Mouse (Mus musculus): ENCODE results near the gene Tshz3. TPM values are rescaled to one million over a fixed set of nuclear protein-coding genes. Genes with fewer than 3 reads are reported as not detected.

Gene Tshz3
- polyA plus RNA-seq (2015; fragmentation: Nextera tagmentation; extraction: Ambion mirVana): 26.4 and 33.7 TPM in 2 replicates

DNA sequence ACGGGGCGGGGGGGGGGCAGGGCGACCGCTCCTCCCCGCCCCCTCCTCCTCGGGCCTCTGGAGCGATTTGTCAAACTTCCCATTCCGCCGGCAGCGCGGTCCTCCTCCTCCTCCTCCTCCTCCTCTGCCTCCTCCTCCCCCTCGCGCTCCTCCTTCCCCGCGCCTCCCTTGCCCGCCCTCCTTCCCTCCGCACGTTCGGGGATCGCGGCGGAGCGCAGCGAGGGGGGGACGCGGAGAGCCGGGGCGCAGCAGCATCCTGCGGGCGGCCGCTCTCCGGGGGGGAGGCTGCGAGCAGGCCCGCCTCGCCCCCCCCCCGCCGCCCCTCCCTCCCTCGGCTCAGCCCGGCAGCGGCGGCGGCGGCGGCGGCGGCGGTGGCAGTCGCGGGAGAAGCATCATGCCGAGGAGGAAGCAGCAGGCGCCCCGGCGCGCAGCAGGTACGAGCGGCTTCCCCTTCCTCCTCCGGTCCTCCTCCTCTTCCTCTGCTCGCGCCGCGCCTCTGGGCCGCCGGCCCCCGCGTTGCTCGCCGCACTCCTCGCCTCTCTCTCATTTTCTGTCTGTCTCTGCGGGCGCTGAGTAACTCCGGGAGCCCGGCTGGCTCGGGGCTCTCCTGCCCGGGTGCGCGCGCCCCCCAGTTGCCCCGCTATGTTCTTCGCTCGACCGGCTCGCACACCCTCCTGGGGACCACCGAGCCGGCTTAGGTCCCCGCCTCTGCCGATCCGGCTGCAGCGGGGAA is at the start of gene Tshz3:
Tshz3 (plus strand) TSS at position 263 of the 733 bp plus-strand sequence.
- H3K4me2 ChIP-seq (ENCODE audit: low read length): peak within 1 kb of the TSS; percentile 92
- H3K36me3 ChIP-seq (ENCODE audit: control insufficient read depth, insufficient read depth, low read length): no peaks in the 10 kb centered on the region
- peak; percentile 72 for ATAC-seq
- H3K27ac ChIP-seq (ENCODE audit: low read depth, low read length): peak within 1 kb of the TSS; percentile 92
- WGBS: under 1% methylated on average over 46 of the region's 88 CpGs
- peaks cover 5% of the 10 kb centered on the region; the same call in 1 of the 2 replicates for H3K27me3 ChIP-seq (replicated peaks; ENCODE audit: control insufficient read depth, insufficient read depth, low read length)
- H3K9me3 ChIP-seq (ENCODE audit: control insufficient read depth, low read length): no peaks in the 10 kb centered on the region
- H3K4me3 ChIP-seq (ENCODE audit: low read length): peak within 1 kb of the TSS; percentile 83
- H3K4me1 ChIP-seq (ENCODE audit: control insufficient read depth, insufficient read depth, low read depth, low read length): peaks cover 28% of the 10 kb centered on the region
- peak within 1 kb of the TSS; percentile 86 for H3K9ac ChIP-seq (ENCODE audit: low read depth, low read length)

DNA sequence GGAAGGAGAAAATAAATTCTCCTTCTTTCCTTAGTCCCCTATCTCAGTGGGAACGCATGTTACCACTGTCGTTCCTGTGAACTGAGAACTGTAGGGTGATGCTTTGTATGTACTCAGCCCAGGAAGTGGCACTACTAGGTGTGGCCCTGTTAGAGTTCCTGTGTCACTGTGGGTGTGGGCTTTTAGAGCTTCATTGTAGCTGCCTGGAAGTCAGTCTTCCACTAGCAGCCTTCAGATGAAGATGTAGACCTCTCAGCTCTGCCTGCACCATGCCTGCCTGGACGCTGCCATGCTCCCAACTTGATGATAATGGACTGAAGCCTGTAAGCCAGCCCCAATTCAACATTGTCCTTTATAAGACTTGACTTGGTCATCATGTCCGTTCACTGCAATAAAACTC is 42.0 kb upstream of the Tshz3 start:
- Histone ChIP-seq H3K4me2 (ENCODE audit: low read length) (no peak overlapping the region), H3K9ac (ENCODE audit: low read depth, low read length) (no peak overlapping the region), H3K4me1 (ENCODE audit: control insufficient read depth, insufficient read depth, low read depth, low read length) (no peaks in the 10 kb centered on the region), H3K9me3 (ENCODE audit: control insufficient read depth, low read length) (no peaks in the 10 kb centered on the region), H3K4me3 (ENCODE audit: low read length) (no peak overlapping the region), H3K27me3 (replicated peaks; ENCODE audit: control insufficient read depth, insufficient read depth, low read length) (no peaks in the 10 kb centered on the region), H3K27ac (ENCODE audit: low read depth, low read length) (no peak overlapping the region), H3K36me3 (ENCODE audit: control insufficient read depth, insufficient read depth, low read length) (no peaks in the 10 kb centered on the region)
- 93% methylated on average over 4 of the region's 4 CpGs for WGBS
- no peak for ATAC-seq

DNA sequence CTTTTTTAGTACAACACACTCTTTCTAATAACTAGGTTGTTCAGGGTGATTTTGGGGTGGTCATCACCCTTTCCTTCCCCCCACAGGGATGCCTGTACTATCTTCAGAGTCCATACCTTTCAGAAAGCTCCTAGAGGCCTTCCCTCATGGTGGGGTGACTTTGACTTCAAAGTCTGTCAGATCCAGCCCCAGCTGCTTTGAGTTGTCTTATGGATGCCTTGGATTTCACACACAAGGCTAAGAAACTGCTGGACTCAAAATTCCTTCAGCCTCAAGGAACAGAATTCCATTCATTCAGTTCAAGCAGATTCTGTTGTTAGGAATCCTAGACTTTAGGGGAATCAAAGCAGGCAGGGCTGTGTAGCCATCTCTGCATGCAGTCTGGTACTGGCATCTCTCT is 41.5 kb upstream of the Tshz3 start:
- Histone ChIP-seq H3K4me2 (ENCODE audit: low read length) (no peak overlapping the region), H3K27ac (ENCODE audit: low read depth, low read length) (no peak overlapping the region), H3K36me3 (ENCODE audit: control insufficient read depth, insufficient read depth, low read length) (no peaks in the 10 kb centered on the region), H3K9ac (ENCODE audit: low read depth, low read length) (no peak overlapping the region), H3K9me3 (ENCODE audit: control insufficient read depth, low read length) (no peaks in the 10 kb centered on the region), H3K27me3 (replicated peaks; ENCODE audit: control insufficient read depth, insufficient read depth, low read length) (no peaks in the 10 kb centered on the region), H3K4me3 (ENCODE audit: low read length) (no peak overlapping the region), H3K4me1 (ENCODE audit: control insufficient read depth, insufficient read depth, low read depth, low read length) (no peaks in the 10 kb centered on the region)
- no peak for ATAC-seq

DNA sequence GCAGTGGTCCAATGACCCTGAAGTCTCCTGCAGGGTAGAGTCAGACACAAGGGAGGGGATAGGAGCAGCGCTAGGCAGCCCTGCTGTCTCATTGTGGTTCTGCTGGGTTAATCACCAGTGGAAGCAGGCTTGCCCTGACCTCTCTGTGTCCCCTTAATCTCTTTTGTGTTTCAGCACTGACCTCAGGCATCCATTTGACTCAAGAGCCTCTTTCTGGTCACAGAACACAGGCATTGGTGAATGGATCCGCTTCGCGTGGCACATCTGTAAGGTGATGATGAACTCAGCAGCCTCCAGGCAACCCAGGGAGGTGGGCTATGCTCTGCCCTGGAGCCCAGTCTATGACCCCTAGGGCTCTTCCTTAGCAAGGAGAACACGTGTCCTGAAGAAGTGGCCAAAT is 39.6 kb upstream of the Tshz3 start:
- H3K36me3 ChIP-seq (ENCODE audit: control insufficient read depth, insufficient read depth, low read length): no peaks in the 10 kb centered on the region
- H3K4me3 ChIP-seq (ENCODE audit: low read length): no peak overlapping the region
- H3K9ac ChIP-seq (ENCODE audit: low read depth, low read length): no peak overlapping the region
- no peak overlapping the region for H3K27ac ChIP-seq (ENCODE audit: low read depth, low read length)
- ATAC-seq: no peak
- no peaks in the 10 kb centered on the region for H3K27me3 ChIP-seq (replicated peaks; ENCODE audit: control insufficient read depth, insufficient read depth, low read length)
- no peak overlapping the region for H3K4me2 ChIP-seq (ENCODE audit: low read length)
- no peaks in the 10 kb centered on the region for H3K9me3 ChIP-seq (ENCODE audit: control insufficient read depth, low read length)
- WGBS: 16% methylated on average over 5 of the region's 5 CpGs
- H3K4me1 ChIP-seq (ENCODE audit: control insufficient read depth, insufficient read depth, low read depth, low read length): no peaks in the 10 kb centered on the region

DNA sequence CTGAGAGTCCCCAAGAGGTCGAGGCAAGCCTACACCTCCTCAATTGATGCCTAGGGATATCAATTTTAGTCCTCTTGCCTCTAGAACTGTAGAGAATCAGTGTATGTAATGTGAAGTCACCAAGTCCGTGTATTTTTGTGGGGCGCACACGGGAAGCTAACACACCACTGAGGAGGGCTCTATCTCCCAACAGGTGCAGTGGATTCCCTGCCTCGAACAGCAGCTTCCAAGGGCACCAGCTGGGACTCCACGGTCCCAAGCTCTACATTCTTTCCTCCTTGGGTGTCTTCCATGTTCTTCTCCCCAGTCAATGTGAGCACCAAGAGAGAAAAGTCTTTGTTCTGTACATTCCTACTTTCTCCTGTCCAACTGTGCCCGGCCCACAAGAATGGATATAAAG is 38.7 kb upstream of the Tshz3 start:
- no peaks in the 10 kb centered on the region for H3K9me3 ChIP-seq (ENCODE audit: control insufficient read depth, low read length)
- 86% methylated on average over 7 of the region's 7 CpGs for WGBS
- H3K9ac ChIP-seq (ENCODE audit: low read depth, low read length): no peak overlapping the region
- no peaks in the 10 kb centered on the region for H3K36me3 ChIP-seq (ENCODE audit: control insufficient read depth, insufficient read depth, low read length)
- H3K4me1 ChIP-seq (ENCODE audit: control insufficient read depth, insufficient read depth, low read depth, low read length): no peaks in the 10 kb centered on the region
- H3K4me2 ChIP-seq (ENCODE audit: low read length): no peak overlapping the region
- H3K27me3 ChIP-seq (replicated peaks; ENCODE audit: control insufficient read depth, insufficient read depth, low read length): no peaks in the 10 kb centered on the region
- no peak overlapping the region for H3K4me3 ChIP-seq (ENCODE audit: low read length)
- H3K27ac ChIP-seq (ENCODE audit: low read depth, low read length): no peak overlapping the region
- ATAC-seq: no peak

DNA sequence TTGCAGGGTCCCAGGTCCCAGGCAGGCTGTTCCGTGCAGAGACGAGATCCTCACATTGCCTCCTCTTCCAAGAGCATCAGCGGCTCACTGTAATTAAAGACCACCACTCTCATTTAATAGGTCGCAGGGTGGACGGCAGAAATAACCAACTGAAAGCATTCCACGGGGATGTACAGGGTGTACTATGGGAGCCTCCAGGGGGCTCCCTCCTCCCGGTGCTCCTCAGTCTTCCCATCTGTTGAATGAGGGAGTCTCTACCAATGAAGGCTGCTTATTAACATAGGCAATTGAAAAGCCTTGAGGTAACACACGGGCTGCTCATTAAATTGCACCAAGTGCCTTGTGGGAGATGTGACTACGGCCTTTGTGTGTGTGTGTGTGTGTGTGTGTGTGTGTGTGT is 37.3 kb upstream of the Tshz3 start:
- Histone ChIP-seq H3K27me3 (replicated peaks; ENCODE audit: control insufficient read depth, insufficient read depth, low read length) (no peaks in the 10 kb centered on the region), H3K36me3 (ENCODE audit: control insufficient read depth, insufficient read depth, low read length) (no peaks in the 10 kb centered on the region), H3K4me3 (ENCODE audit: low read length) (no peak overlapping the region), H3K4me2 (ENCODE audit: low read length) (no peak overlapping the region), H3K27ac (ENCODE audit: low read depth, low read length) (no peak overlapping the region), H3K9me3 (ENCODE audit: control insufficient read depth, low read length) (no peaks in the 10 kb centered on the region), H3K9ac (ENCODE audit: low read depth, low read length) (no peak overlapping the region), H3K4me1 (ENCODE audit: control insufficient read depth, insufficient read depth, low read depth, low read length) (no peaks in the 10 kb centered on the region)
- WGBS: 72% methylated on average over 9 of the region's 9 CpGs
- ATAC-seq: no peak

DNA sequence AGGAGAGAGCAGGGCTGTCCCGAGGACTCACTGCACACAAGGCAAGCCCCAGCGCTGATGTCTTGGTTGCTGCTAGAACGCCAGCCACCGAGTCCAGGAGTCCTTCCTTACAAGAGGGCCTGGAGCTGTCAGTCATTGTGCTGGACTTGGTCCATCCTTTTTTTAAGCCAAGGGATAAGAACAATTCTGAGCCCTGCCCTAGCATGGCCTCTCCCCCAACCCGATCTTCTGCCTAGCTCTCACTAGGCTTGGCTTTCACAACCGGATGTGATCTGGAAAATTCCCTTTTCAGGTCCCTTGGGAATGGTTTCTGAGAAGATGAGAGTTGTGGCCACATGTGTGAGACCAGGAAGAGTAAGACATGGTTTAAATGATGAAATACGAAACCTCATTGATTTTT is 34.5 kb upstream of the Tshz3 start:
- ATAC-seq: no peak

DNA sequence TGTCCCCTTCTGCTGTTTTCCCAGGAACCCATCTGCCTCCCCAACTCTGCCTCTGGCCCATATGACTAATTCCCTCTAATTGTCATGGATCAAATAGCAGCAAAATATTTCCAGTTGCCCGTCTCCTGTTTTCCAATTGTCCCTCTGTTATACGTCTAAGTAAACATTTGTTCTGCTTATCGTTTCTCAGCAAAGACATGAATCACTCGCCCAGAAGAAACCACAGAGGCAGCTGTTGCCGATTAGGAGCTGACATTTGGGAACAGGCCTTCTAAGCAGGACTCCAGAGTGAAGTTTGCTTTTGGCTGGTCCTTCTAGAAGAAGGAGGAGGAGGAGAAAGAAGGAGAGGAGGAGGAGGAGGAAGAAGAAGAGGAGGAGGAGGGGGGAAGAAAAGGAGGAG is 30.2 kb upstream of the Tshz3 start:
- no peaks in the 10 kb centered on the region for H3K36me3 ChIP-seq (ENCODE audit: control insufficient read depth, insufficient read depth, low read length)
- H3K4me3 ChIP-seq (ENCODE audit: low read length): no peak overlapping the region
- H3K9me3 ChIP-seq (ENCODE audit: control insufficient read depth, low read length): no peaks in the 10 kb centered on the region
- WGBS: 69% methylated on average over 5 of the region's 5 CpGs
- no peak overlapping the region for H3K9ac ChIP-seq (ENCODE audit: low read depth, low read length)
- no peaks in the 10 kb centered on the region for H3K4me1 ChIP-seq (ENCODE audit: control insufficient read depth, insufficient read depth, low read depth, low read length)
- ATAC-seq: no peak
- H3K27me3 ChIP-seq (replicated peaks; ENCODE audit: control insufficient read depth, insufficient read depth, low read length): no peaks in the 10 kb centered on the region
- H3K4me2 ChIP-seq (ENCODE audit: low read length): no peak overlapping the region
- H3K27ac ChIP-seq (ENCODE audit: low read depth, low read length): no peak overlapping the region

More for the DNA sequence above, 34.5 kb upstream of the Tshz3 start:
- no peak overlapping the region for H3K4me3 ChIP-seq (ENCODE audit: low read length)
- H3K27me3 ChIP-seq (replicated peaks; ENCODE audit: control insufficient read depth, insufficient read depth, low read length): no peaks in the 10 kb centered on the region
- no peaks in the 10 kb centered on the region for H3K36me3 ChIP-seq (ENCODE audit: control insufficient read depth, insufficient read depth, low read length)
- no peaks in the 10 kb centered on the region for H3K4me1 ChIP-seq (ENCODE audit: control insufficient read depth, insufficient read depth, low read depth, low read length)
- H3K4me2 ChIP-seq (ENCODE audit: low read length): no peak overlapping the region
- no peak overlapping the region for H3K9ac ChIP-seq (ENCODE audit: low read depth, low read length)
- no peaks in the 10 kb centered on the region for H3K9me3 ChIP-seq (ENCODE audit: control insufficient read depth, low read length)
- 89% methylated on average over 7 of the region's 7 CpGs for WGBS
- no peak overlapping the region for H3K27ac ChIP-seq (ENCODE audit: low read depth, low read length)

DNA sequence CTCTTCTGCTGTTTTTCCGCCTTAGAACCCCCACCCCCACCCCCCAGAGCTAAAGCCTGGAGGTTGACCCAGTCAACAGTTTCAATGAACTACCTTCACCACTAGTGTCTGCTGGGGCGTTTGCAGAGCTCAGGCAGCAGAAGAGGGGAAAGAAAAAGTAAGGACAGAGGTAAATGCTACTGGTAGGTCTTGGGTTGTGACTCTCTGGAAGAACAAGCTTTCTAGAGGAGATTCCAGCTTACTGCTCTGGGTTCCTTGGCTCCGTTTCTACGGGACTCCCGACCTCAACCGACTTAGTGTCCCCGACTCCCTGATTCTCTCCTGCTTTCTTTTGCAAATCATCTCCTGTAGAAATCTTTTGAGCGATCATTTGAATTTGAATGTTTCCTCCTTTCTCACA is 19.9 kb upstream of the Tshz3 start:
- ATAC-seq: no peak
- peaks cover 6% of the 10 kb centered on the region for H3K4me1 ChIP-seq (ENCODE audit: control insufficient read depth, insufficient read depth, low read depth, low read length)
- H3K9me3 ChIP-seq (ENCODE audit: control insufficient read depth, low read length): no peaks in the 10 kb centered on the region
- peaks cover 3% of the 10 kb centered on the region; the same call in 1 of the 2 replicates for H3K27me3 ChIP-seq (replicated peaks; ENCODE audit: control insufficient read depth, insufficient read depth, low read length)
- WGBS: 20% methylated on average over 8 of the region's 8 CpGs
- no peaks in the 10 kb centered on the region for H3K36me3 ChIP-seq (ENCODE audit: control insufficient read depth, insufficient read depth, low read length)
- no peak overlapping the region for H3K9ac ChIP-seq (ENCODE audit: low read depth, low read length)
- no peak overlapping the region for H3K4me2 ChIP-seq (ENCODE audit: low read length)
- H3K27ac ChIP-seq (ENCODE audit: low read depth, low read length): no peak overlapping the region
- no peak overlapping the region for H3K4me3 ChIP-seq (ENCODE audit: low read length)

Measured in hindbrain, embryonic 16.5 days (tissue).